In genomic region chr2:165195411-165196182, GRCm38 (mm10) we compare ENCODE assay signal across 9 mouse cellular contexts. TPM values are rescaled to one million over a fixed set of nuclear protein-coding genes. Genes with fewer than 3 reads are reported as not detected.
DNase-seq lines count a peak whose midpoint lies in the region; ATAC-seq lines count a peak whose summit lies in the region.
"Had no signal": no experiment of that assay in that cellular context is flagged by ENCODE, and none has a peak within 500 bp of the region (broad histone marks: within the 10 kb centered on the region; RNA-seq: fewer than 3 reads in every experiment).

No protein-coding gene starts in this region.

- ATAC-seq in embryonic facial prominence, embryonic 11.5 days (replicated peaks; ENCODE audit: insufficient number of reproducible peaks, low FRiP score, low TSS enrichment, low read depth): 0 out of 2 replicates have a peak, but pooled peaks have one; percentile 40
- peak; percentile 60; the same call in 1 of the 2 replicates for ATAC-seq in hindbrain, embryonic 16.5 days
- ATAC-seq in neural tube, embryonic 13.5 days (ENCODE audit: low read depth): peak; percentile 86
- ATAC-seq in activated CD4-positive, CD25-positive, alpha-beta regulatory T cell, adult 4 months: no peak

- DNase-seq in left cerebral cortex, postnatal 4 days: peak; percentile 77
- no peak for DNase-seq in left cerebral cortex, postnatal 25 days (ENCODE audit: low spot score in 2 of 2)
- peak; percentile 39 for DNase-seq in embryonic facial prominence, embryonic 11.5 days (ENCODE audit: low spot score)
- no peak for DNase-seq in urinary bladder, postnatal 25 days (ENCODE audit: low spot score)
- no peak for DNase-seq in urinary bladder, adult 2 months (ENCODE audit: low spot score)

- H3K4me2 ChIP-seq in embryonic facial prominence, embryonic 11.5 days (ENCODE audit: low read depth, low read length): peak overlapping the region; percentile 36; the same call in 1 of the 2 replicates
- H3K4me2 ChIP-seq in hindbrain, embryonic 16.5 days (ENCODE audit: low read length): peak overlapping the region; percentile 44
- peak overlapping the region; percentile 47 for H3K4me2 ChIP-seq in neural tube, embryonic 13.5 days

- no peaks in the 10 kb centered on the region; the same call in 1 of the 2 replicates for H3K27me3 ChIP-seq in embryonic facial prominence, embryonic 11.5 days (ENCODE audit: control insufficient read depth, insufficient read depth, low read length)
- H3K27me3 ChIP-seq in hindbrain, embryonic 16.5 days (replicated peaks; ENCODE audit: control insufficient read depth, insufficient read depth, low read length): no peaks in the 10 kb centered on the region; the same call in 1 of the 2 replicates
- H3K27me3 ChIP-seq in neural tube, embryonic 13.5 days: peaks cover 85% of the 10 kb centered on the region

- H3K4me1 ChIP-seq in embryonic facial prominence, embryonic 11.5 days (ENCODE audit: control insufficient read depth, insufficient read depth, low read length): 0 out of 2 replicates have a peak, but pooled peaks cover 2% of the 10 kb centered on the region
- peaks cover 17% of the 10 kb centered on the region for H3K4me1 ChIP-seq in hindbrain, embryonic 16.5 days (ENCODE audit: control insufficient read depth, insufficient read depth, low read depth, low read length)
- H3K4me1 ChIP-seq in neural tube, embryonic 13.5 days (replicated peaks): peaks cover 58% of the 10 kb centered on the region

- no peaks in the 10 kb centered on the region for H3K36me3 ChIP-seq in embryonic facial prominence, embryonic 11.5 days (replicated peaks; ENCODE audit: control insufficient read depth, insufficient read depth, low read depth, low read length)
- H3K36me3 ChIP-seq in hindbrain, embryonic 16.5 days (ENCODE audit: control insufficient read depth, insufficient read depth, low read length): no peaks in the 10 kb centered on the region
- no peaks in the 10 kb centered on the region for H3K36me3 ChIP-seq in neural tube, embryonic 13.5 days

- no peak overlapping the region for H3K4me3 ChIP-seq in embryonic facial prominence, embryonic 11.5 days (ENCODE audit: low read depth, low read length)
- no peak overlapping the region for H3K4me3 ChIP-seq in hindbrain, embryonic 16.5 days (ENCODE audit: low read length)
- H3K4me3 ChIP-seq in neural tube, embryonic 13.5 days: peak overlapping the region; percentile 10; the same call in 1 of the 2 replicates

- peak overlapping the region; percentile 45 for H3K9ac ChIP-seq in embryonic facial prominence, embryonic 11.5 days (replicated peaks; ENCODE audit: low read length)
- peak overlapping the region; percentile 55 for H3K9ac ChIP-seq in hindbrain, embryonic 16.5 days (ENCODE audit: low read depth, low read length)
- peak overlapping the region; percentile 58 for H3K9ac ChIP-seq in neural tube, embryonic 13.5 days

- intact Hi-C loops in left cerebral cortex, postnatal 4 days (cut with DNase I): no loop called here
- intact Hi-C loops in left cerebral cortex, postnatal 25 days (cut with DNase I): no loop called here

- WGBS in embryonic facial prominence, embryonic 11.5 days: 6% methylated on average over 32 of the region's 32 CpGs
- 4% methylated on average over 30 of the region's 32 CpGs for WGBS in hindbrain, embryonic 16.5 days
- 1% methylated on average over 32 of the region's 32 CpGs for WGBS in neural tube, embryonic 13.5 days

- no peak overlapping the region for H3K27ac ChIP-seq in embryonic facial prominence, embryonic 11.5 days (replicated peaks; ENCODE audit: low read depth, low read length)
- H3K27ac ChIP-seq in hindbrain, embryonic 16.5 days (ENCODE audit: low read depth, low read length): peak overlapping the region; percentile 71
- H3K27ac ChIP-seq in neural tube, embryonic 13.5 days (replicated peaks): peak overlapping the region; percentile 90

- H3K9me3 ChIP-seq in embryonic facial prominence, embryonic 11.5 days (replicated peaks; ENCODE audit: control insufficient read depth, low read length): no peaks in the 10 kb centered on the region
- no peaks in the 10 kb centered on the region for H3K9me3 ChIP-seq in hindbrain, embryonic 16.5 days (ENCODE audit: control insufficient read depth, low read length)
- no peaks in the 10 kb centered on the region for H3K9me3 ChIP-seq in neural tube, embryonic 13.5 days

RNA-seq across cellular contexts. Expression of gene Cdh22, which starts 39.1 kb away (rescaled TPM):
- 10 to 100 TPM in 1 of 2 experiments, 1 to 10 TPM in 1; 8.3 to 12.3 TPM for total RNA-seq in left cerebral cortex, postnatal 4 days (2021)
- 10 to 100 TPM; 53.9 to 54.7 TPM for total RNA-seq in left cerebral cortex, postnatal 25 days (2021)
- polyA plus RNA-seq in embryonic facial prominence, embryonic 11.5 days (2014; fragmentation: Nextera tagmentation; extraction: Ambion mirVana): 1.2 and 1.3 TPM in 2 replicates
- 11.0 and 13.1 TPM in 2 replicates for polyA plus RNA-seq in hindbrain, embryonic 16.5 days (2015; fragmentation: Nextera tagmentation; extraction: Ambion mirVana)
- polyA plus RNA-seq in neural tube, embryonic 13.5 days (2015; fragmentation: Nextera tagmentation; extraction: Ambion mirVana): 11.1 and 11.4 TPM in 2 replicates
- polyA plus RNA-seq in activated CD4-positive, CD25-positive, alpha-beta regulatory T cell, adult 4 months (2017; shearing (Covaris generic)): not detected
- 0.98 and 1.1 TPM in 2 replicates for polyA plus RNA-seq in urinary bladder, adult 2 months (2012; rRNA removed)
- total RNA-seq: liver, adult 2 months had no signal
- polyA plus RNA-seq: liver, adult 2 months had no signal

Comparison
In these comparisons a context has a peak if more than half of its experiments do, and no peak if none do; other contexts are left out.
1. DNase-seq: peak in left cerebral cortex, postnatal 4 days (single experiment) and embryonic facial prominence, embryonic 11.5 days (single experiment); none in left cerebral cortex, postnatal 25 days (0 of 2), urinary bladder, postnatal 25 days (single experiment) and urinary bladder, adult 2 months (single experiment).
2. Peak in every context shown above with its lines, with median percentiles within 50 percentile points of each other: H3K4me2 ChIP-seq and H3K9ac ChIP-seq.